Mouse (Mus musculus): ENCODE results near the gene Nlrc5. TPM values are rescaled to one million over a fixed set of nuclear protein-coding genes. Genes with fewer than 3 reads are reported as not detected.

The Nlrc5 gene
- polyA plus RNA-seq, 1 experiment from 2014 or later, result not detected

- 62% methylated on average over 10 of the region's 10 CpGs for WGBS
- Histone ChIP-seq H3K27me3 (replicated peaks; ENCODE audit: control insufficient read depth, insufficient read depth, low read length) (peaks cover 4% of the 10 kb centered on the region; the same call in 1 of the 2 replicates), H3K4me2 (no peak overlapping the region), H3K4me1 (replicated peaks; ENCODE audit: control insufficient read depth, insufficient read depth, low read length) (no peaks in the 10 kb centered on the region), H3K36me3 (ENCODE audit: control insufficient read depth, insufficient read depth, low read length) (no peaks in the 10 kb centered on the region), H3K27ac (ENCODE audit: low read depth, low read length) (no peak overlapping the region), H3K4me3 (ENCODE audit: low read depth, low read length) (no peak overlapping the region), H3K9ac (ENCODE audit: low read depth, low read length) (no peak overlapping the region), H3K9me3 (ENCODE audit: control insufficient read depth, low read length) (no peaks in the 10 kb centered on the region)
- ATAC-seq (replicated peaks; ENCODE audit: low FRiP score) (no peak), DNase-seq (ENCODE audit: low spot score) (no peak)
Observed at GRCm38 (mm10) chr8:94518331-94518730, 84.2 kb downstream of the Nlrc5 start.

DNA sequence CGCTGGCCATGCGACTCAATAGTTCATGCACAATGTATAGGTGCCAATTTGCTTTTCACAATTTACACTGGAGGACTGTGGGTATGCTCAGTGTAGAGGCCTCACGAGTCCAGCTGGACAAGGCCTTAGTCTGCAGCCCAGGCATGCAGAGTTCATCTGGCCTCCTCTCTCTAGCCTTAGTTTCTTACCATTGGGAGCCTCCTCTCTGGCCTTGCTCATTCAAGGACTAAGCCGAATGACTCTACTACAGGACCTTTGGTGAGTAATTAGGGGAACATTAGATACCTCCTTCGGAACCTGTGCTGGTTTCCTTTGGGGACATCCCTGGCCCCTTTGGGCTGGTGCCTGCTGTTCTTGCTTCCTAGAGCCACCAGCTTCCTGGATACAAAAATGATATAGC, 84.9 kb downstream of the Nlrc5 start:
- no peak for ATAC-seq (replicated peaks; ENCODE audit: low FRiP score)
- no peak for DNase-seq (ENCODE audit: low spot score)
- Histone ChIP-seq H3K36me3 (ENCODE audit: control insufficient read depth, insufficient read depth, low read length) (no peaks in the 10 kb centered on the region), H3K4me3 (ENCODE audit: low read depth, low read length) (no peak overlapping the region), H3K9ac (ENCODE audit: low read depth, low read length) (no peak overlapping the region), H3K4me2 (no peak overlapping the region), H3K4me1 (replicated peaks; ENCODE audit: control insufficient read depth, insufficient read depth, low read length) (no peaks in the 10 kb centered on the region), H3K27ac (ENCODE audit: low read depth, low read length) (no peak overlapping the region), H3K27me3 (replicated peaks; ENCODE audit: control insufficient read depth, insufficient read depth, low read length) (peaks cover 4% of the 10 kb centered on the region; the same call in 1 of the 2 replicates), H3K9me3 (ENCODE audit: control insufficient read depth, low read length) (no peaks in the 10 kb centered on the region)
- 85% methylated on average over 5 of the region's 5 CpGs for WGBS

- no peak overlapping the region for H3K4me2 ChIP-seq
- no peaks in the 10 kb centered on the region for H3K36me3 ChIP-seq (ENCODE audit: control insufficient read depth, insufficient read depth, low read length)
- H3K4me3 ChIP-seq (ENCODE audit: low read depth, low read length), result no peak overlapping the region
- no peaks in the 10 kb centered on the region for H3K9me3 ChIP-seq (ENCODE audit: control insufficient read depth, low read length)
- ATAC-seq (replicated peaks; ENCODE audit: low FRiP score) (no peak), DNase-seq (ENCODE audit: low spot score) (no peak)
- no peak overlapping the region for H3K9ac ChIP-seq (ENCODE audit: low read depth, low read length)
- H3K4me1 ChIP-seq (replicated peaks; ENCODE audit: control insufficient read depth, insufficient read depth, low read length), result no peaks in the 10 kb centered on the region
- peaks cover 4% of the 10 kb centered on the region; the same call in 1 of the 2 replicates for H3K27me3 ChIP-seq (replicated peaks; ENCODE audit: control insufficient read depth, insufficient read depth, low read length)
- H3K27ac ChIP-seq (ENCODE audit: low read depth, low read length), result no peak overlapping the region
- WGBS, result 47% methylated on average over 4 of the region's 4 CpGs
Observed at GRCm38 (mm10) chr8:94521481-94521880, 87.3 kb downstream of the Nlrc5 start.

DNA sequence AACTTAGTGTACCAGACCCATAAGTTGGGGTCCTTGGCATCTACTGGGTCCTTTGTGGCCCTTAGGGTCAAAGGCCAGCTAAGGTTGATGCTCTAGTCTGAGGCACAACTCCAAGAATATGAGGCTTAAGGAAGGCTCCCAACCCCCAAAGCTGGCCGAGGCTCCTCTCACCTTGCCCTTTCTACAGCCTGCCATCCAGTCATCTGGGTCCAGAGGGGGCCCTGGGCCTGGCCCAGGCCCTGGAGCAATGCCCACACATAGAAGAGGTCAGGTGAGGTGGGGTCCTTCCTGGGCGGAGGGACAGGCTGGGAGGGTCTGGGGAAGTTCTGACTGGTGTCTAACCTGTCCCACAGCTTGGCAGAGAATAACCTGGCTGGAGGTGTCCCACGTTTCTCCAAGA, 88.3 kb downstream of the Nlrc5 start:
- no peak overlapping the region for H3K4me3 ChIP-seq (ENCODE audit: low read depth, low read length)
- DNase-seq (ENCODE audit: low spot score) (no peak), ATAC-seq (replicated peaks; ENCODE audit: low FRiP score) (no peak)
- no peaks in the 10 kb centered on the region for H3K4me1 ChIP-seq (replicated peaks; ENCODE audit: control insufficient read depth, insufficient read depth, low read length)
- H3K36me3 ChIP-seq (ENCODE audit: control insufficient read depth, insufficient read depth, low read length), result no peaks in the 10 kb centered on the region
- WGBS, result 58% methylated on average over 3 of the region's 3 CpGs
- no peaks in the 10 kb centered on the region for H3K9me3 ChIP-seq (ENCODE audit: control insufficient read depth, low read length)
- H3K27me3 ChIP-seq (replicated peaks; ENCODE audit: control insufficient read depth, insufficient read depth, low read length), result peaks cover 4% of the 10 kb centered on the region; the same call in 1 of the 2 replicates
- no peak overlapping the region for H3K4me2 ChIP-seq
- no peak overlapping the region for H3K9ac ChIP-seq (ENCODE audit: low read depth, low read length)
- H3K27ac ChIP-seq (ENCODE audit: low read depth, low read length), result no peak overlapping the region

DNA sequence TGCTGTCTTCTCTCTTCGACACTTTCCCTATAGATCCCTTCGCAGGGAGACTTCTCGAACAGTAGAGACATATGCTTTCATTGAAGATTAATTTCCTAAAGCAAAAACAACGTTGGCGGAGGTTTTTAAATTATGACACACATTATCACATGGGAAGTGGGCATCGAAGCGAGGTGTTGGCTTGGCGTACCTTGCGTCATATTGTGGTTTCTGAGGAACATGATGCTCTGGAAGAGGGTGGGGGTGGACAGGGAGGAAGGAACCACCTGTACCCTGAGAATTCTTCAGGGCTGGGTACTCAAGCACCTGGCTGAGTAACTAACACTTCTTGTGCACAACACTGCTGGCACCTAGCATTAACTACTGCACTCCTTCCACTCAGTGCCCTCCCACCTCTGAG, 90.4 kb downstream of the Nlrc5 start:
- Histone ChIP-seq H3K27me3 (replicated peaks; ENCODE audit: control insufficient read depth, insufficient read depth, low read length) (no peaks in the 10 kb centered on the region), H3K4me2 (no peak overlapping the region), H3K9me3 (ENCODE audit: control insufficient read depth, low read length) (no peaks in the 10 kb centered on the region), H3K27ac (ENCODE audit: low read depth, low read length) (no peak overlapping the region), H3K9ac (ENCODE audit: low read depth, low read length) (no peak overlapping the region), H3K4me3 (ENCODE audit: low read depth, low read length) (no peak overlapping the region), H3K4me1 (replicated peaks; ENCODE audit: control insufficient read depth, insufficient read depth, low read length) (no peaks in the 10 kb centered on the region), H3K36me3 (ENCODE audit: control insufficient read depth, insufficient read depth, low read length) (no peaks in the 10 kb centered on the region)
- WGBS, result 67% methylated on average over 9 of the region's 9 CpGs
- ATAC-seq (replicated peaks; ENCODE audit: low FRiP score), result no peak
- DNase-seq (ENCODE audit: low spot score), result no peak

DNA sequence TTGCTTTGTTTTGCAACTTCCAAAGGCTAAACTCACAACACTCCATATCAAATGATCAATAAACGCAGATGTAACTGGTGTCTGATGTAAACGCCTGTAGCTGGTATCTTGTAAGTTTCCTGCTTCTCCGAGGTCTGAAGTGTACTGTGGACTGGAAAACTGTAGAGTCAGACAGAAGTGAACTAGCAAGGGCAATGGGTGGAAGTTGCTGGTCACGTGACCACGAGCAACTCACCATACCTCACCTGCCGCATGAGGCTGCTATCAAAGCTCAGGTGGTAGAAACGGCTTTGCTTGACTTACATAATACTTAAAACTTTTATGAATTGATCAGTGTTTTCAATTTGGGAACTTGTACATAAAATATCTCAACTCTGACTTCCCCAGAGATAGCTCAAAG, 93.0 kb downstream of the Nlrc5 start:
- Histone ChIP-seq H3K36me3 (ENCODE audit: control insufficient read depth, insufficient read depth, low read length) (no peaks in the 10 kb centered on the region), H3K4me3 (ENCODE audit: low read depth, low read length) (no peak overlapping the region), H3K27me3 (replicated peaks; ENCODE audit: control insufficient read depth, insufficient read depth, low read length) (peaks cover 14% of the 10 kb centered on the region), H3K4me2 (no peak overlapping the region), H3K27ac (ENCODE audit: low read depth, low read length) (no peak overlapping the region), H3K9me3 (ENCODE audit: control insufficient read depth, low read length) (no peaks in the 10 kb centered on the region), H3K9ac (ENCODE audit: low read depth, low read length) (no peak overlapping the region), H3K4me1 (replicated peaks; ENCODE audit: control insufficient read depth, insufficient read depth, low read length) (no peaks in the 10 kb centered on the region)
- DNase-seq (ENCODE audit: low spot score), result no peak
- ATAC-seq (replicated peaks; ENCODE audit: low FRiP score), result no peak
- 68% methylated on average over 7 of the region's 7 CpGs for WGBS

DNA sequence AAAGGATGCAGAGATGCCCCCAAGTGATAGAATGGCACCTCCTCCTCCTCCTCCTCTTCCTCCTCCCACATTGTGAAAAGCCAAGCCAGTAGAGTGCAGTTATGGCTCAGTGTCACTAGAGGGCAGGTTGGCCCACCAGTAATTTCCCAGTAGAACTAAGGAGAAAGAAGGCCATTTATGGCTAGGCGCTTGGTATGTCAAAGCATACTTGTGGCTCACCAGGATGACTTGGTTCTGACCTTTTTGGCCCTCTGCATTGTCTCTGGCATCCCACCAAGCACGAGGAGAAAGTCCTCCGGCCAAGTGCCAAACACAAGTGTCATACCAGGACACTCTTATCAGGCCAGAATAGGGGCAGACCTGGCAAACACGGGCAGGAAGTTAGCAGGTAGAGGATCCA, 94.1 kb downstream of the Nlrc5 start:
- DNase-seq (ENCODE audit: low spot score) (no peak), ATAC-seq (replicated peaks; ENCODE audit: low FRiP score) (no peak)
- H3K4me1 ChIP-seq (replicated peaks; ENCODE audit: control insufficient read depth, insufficient read depth, low read length), result no peaks in the 10 kb centered on the region; the same call in 1 of the 2 replicates
- H3K27ac ChIP-seq (ENCODE audit: low read depth, low read length), result no peak overlapping the region
- no peaks in the 10 kb centered on the region for H3K36me3 ChIP-seq (ENCODE audit: control insufficient read depth, insufficient read depth, low read length)
- H3K9ac ChIP-seq (ENCODE audit: low read depth, low read length), result no peak overlapping the region
- H3K4me3 ChIP-seq (ENCODE audit: low read depth, low read length), result no peak overlapping the region
- no peak overlapping the region for H3K4me2 ChIP-seq
- H3K27me3 ChIP-seq (replicated peaks; ENCODE audit: control insufficient read depth, insufficient read depth, low read length), result peaks cover 25% of the 10 kb centered on the region
- H3K9me3 ChIP-seq (ENCODE audit: control insufficient read depth, low read length), result no peaks in the 10 kb centered on the region
- 56% methylated on average over 4 of the region's 4 CpGs for WGBS

- Histone ChIP-seq H3K4me1 (replicated peaks; ENCODE audit: control insufficient read depth, insufficient read depth, low read length) (no peaks in the 10 kb centered on the region; the same call in 1 of the 2 replicates), H3K9ac (ENCODE audit: low read depth, low read length) (no peak overlapping the region), H3K4me2 (no peak overlapping the region), H3K27me3 (replicated peaks; ENCODE audit: control insufficient read depth, insufficient read depth, low read length) (peaks cover 40% of the 10 kb centered on the region), H3K36me3 (ENCODE audit: control insufficient read depth, insufficient read depth, low read length) (no peaks in the 10 kb centered on the region), H3K9me3 (ENCODE audit: control insufficient read depth, low read length) (no peaks in the 10 kb centered on the region), H3K4me3 (ENCODE audit: low read depth, low read length) (no peak overlapping the region), H3K27ac (ENCODE audit: low read depth, low read length) (no peak overlapping the region)
- WGBS, result 56% methylated on average over 4 of the region's 4 CpGs
- DNase-seq (ENCODE audit: low spot score), result no peak
- no peak for ATAC-seq (replicated peaks; ENCODE audit: low FRiP score)
Observed at GRCm38 (mm10) chr8:94529875-94530274, 95.7 kb downstream of the Nlrc5 start.

DNA sequence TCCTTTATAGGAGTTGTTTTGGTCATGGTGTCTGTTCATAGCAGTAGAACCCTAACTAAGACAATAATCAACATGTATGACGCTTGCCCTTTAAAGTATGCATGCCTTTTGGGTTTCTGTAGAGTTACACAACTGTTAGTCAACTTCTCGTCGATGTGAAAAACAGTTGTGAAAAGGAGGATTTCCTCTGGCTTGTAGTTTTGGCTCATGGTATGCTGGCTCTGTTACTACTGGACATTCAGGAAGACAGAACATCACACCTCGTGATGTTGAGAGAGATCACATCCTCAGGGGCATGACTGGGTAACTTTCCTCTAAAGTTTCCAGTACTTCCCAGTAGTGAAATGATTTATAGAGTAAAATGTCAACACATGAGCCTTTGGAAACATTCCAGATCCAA, 96.5 kb downstream of the Nlrc5 start:
- 84% methylated on average over 4 of the region's 4 CpGs for WGBS
- H3K9me3 ChIP-seq (ENCODE audit: control insufficient read depth, low read length), result no peaks in the 10 kb centered on the region
- H3K36me3 ChIP-seq (ENCODE audit: control insufficient read depth, insufficient read depth, low read length), result no peaks in the 10 kb centered on the region
- H3K27ac ChIP-seq (ENCODE audit: low read depth, low read length), result no peak overlapping the region
- H3K4me2 ChIP-seq, result no peak overlapping the region
- H3K4me1 ChIP-seq (replicated peaks; ENCODE audit: control insufficient read depth, insufficient read depth, low read length), result no peaks in the 10 kb centered on the region; the same call in 1 of the 2 replicates
- no peak for DNase-seq (ENCODE audit: low spot score)
- no peak overlapping the region for H3K4me3 ChIP-seq (ENCODE audit: low read depth, low read length)
- ATAC-seq (replicated peaks; ENCODE audit: low FRiP score), result no peak
- peaks cover 47% of the 10 kb centered on the region for H3K27me3 ChIP-seq (replicated peaks; ENCODE audit: control insufficient read depth, insufficient read depth, low read length)
- H3K9ac ChIP-seq (ENCODE audit: low read depth, low read length), result no peak overlapping the region
